Mouse (Mus musculus) forebrain, embryonic 13.5 days (tissue): Measurements from ENCODE around the gene Glce. TPM values are rescaled to one million over a fixed set of nuclear protein-coding genes. Genes with fewer than 3 reads are reported as not detected.

ENCODE experiments used
- ATAC-seq: fragments of 200-750 bp; cut with Nextera tagmentation; 2 replicates; pipeline ENCODE4 v1.8.0; 2017
- H3K27ac ChIP-seq: fragments of 300-500 bp; sonication (generic); 2 replicates; pipeline ENCODE4 v1.5.1; 2015; ENCODE audit warnings: inconsistent platforms, mild to moderate bottlenecking, moderate library complexity
- H3K27me3 ChIP-seq: fragments of 300-500 bp; sonication (generic); 2 replicates; pipeline ENCODE4 v1.6.1; 2015; ENCODE audit warnings: mild to moderate bottlenecking, inconsistent platforms
- H3K36me3 ChIP-seq: fragments of 300-500 bp; sonication (generic); 2 replicates; pipeline ENCODE4 v1.6.1; 2015; ENCODE audit warnings: mild to moderate bottlenecking, inconsistent platforms; ENCODE audit not compliant: poor library complexity, severe bottlenecking
- H3K4me1 ChIP-seq: fragments of 300-500 bp; sonication (generic); 2 replicates; pipeline ENCODE4 v1.6.1; 2015; ENCODE audit warnings: inconsistent platforms
- H3K4me2 ChIP-seq: fragments of 300-500 bp; sonication (generic); 2 replicates; pipeline ENCODE4 v1.6.1; 2015; ENCODE audit warnings: inconsistent platforms, mild to moderate bottlenecking, moderate library complexity
- H3K4me3 ChIP-seq: fragments of 300-500 bp; sonication (generic); 2 replicates; pipeline ENCODE4 v1.5.1; 2015; ENCODE audit warnings: mild to moderate bottlenecking, inconsistent platforms
- H3K9ac ChIP-seq: fragments of 300-500 bp; sonication (generic); 2 replicates; pipeline ENCODE4 v1.6.1; 2015; ENCODE audit warnings: mild to moderate bottlenecking, inconsistent platforms
- H3K9me3 ChIP-seq: fragments of 300-500 bp; sonication (generic); replicated peaks from 2 replicates; pipeline ENCODE4 v1.6.1; 2016; ENCODE audit warnings: inconsistent platforms
- WGBS: fragments of 180-500 bp; shearing (Covaris S2); methylation state at CpG from one replicate; pipeline ENCODE4 v1.1.7; 2015; 5-methylcytosine and 5-hydroxymethylcytosine counted together
- polyA plus RNA-seq: library from polyadenylated mRNA; unstranded; fragments of >200 nt; fragmentation: Nextera tagmentation; extraction: Ambion mirVana; gene quantifications from 2 replicates; pipeline ENCODE4 v1.2.1, GENCODE M21; 2015

The Glce gene
- polyA plus RNA-seq: 12.5 and 14.9 TPM in 2 replicates

GRCm38 (mm10) chr9:62122508-62123215 lies at the start of gene Glce:
Gene Glce, minus strand, starts transcription at chr9:62122655.
- no peaks in the 10 kb centered on the region for H3K36me3 ChIP-seq
- peak within 1 kb of the TSS; percentile 87 for H3K4me2 ChIP-seq
- whole genome bisulfite sequencing: under 1% methylated on average over 51 of the region's 51 CpGs
- H3K4me1 ChIP-seq: peaks cover 20% of the 10 kb centered on the region
- H3K4me3 ChIP-seq: peak within 1 kb of the TSS; percentile 74
- H3K9ac ChIP-seq: peak within 1 kb of the TSS; percentile 91
- no peaks in the 10 kb centered on the region for H3K27me3 ChIP-seq
- H3K9me3 ChIP-seq: no peaks in the 10 kb centered on the region
- peak within 1 kb of the TSS; percentile 94 for H3K27ac ChIP-seq
- peak; percentile 99 for ATAC-seq

GRCm38 (mm10) chr9:62172239-62172638 lies 49.8 kb upstream of the Glce start:
- no peaks in the 10 kb centered on the region for H3K36me3 ChIP-seq
- H3K9ac ChIP-seq: no peak overlapping the region
- no peak for ATAC-seq
- no peaks in the 10 kb centered on the region for H3K4me1 ChIP-seq
- no peak overlapping the region for H3K4me3 ChIP-seq
- H3K27ac ChIP-seq: no peak overlapping the region
- H3K9me3 ChIP-seq: no peaks in the 10 kb centered on the region
- H3K4me2 ChIP-seq: no peak overlapping the region
- 84% methylated on average over 3 of the region's 3 CpGs for WGBS
- no peaks in the 10 kb centered on the region for H3K27me3 ChIP-seq

GRCm38 (mm10) chr9:62170921-62171320 lies 48.5 kb upstream of the Glce start:
- H3K9ac ChIP-seq: no peak overlapping the region
- ATAC-seq: no peak
- no peaks in the 10 kb centered on the region for H3K36me3 ChIP-seq
- no peak overlapping the region for H3K27ac ChIP-seq
- H3K27me3 ChIP-seq: no peaks in the 10 kb centered on the region
- peaks cover 8% of the 10 kb centered on the region for H3K4me1 ChIP-seq
- no peak overlapping the region for H3K4me2 ChIP-seq
- H3K4me3 ChIP-seq: no peak overlapping the region
- no peaks in the 10 kb centered on the region for H3K9me3 ChIP-seq
- 97% methylated on average over 2 of the region's 2 CpGs for WGBS

GRCm38 (mm10) chr9:62166621-62167020 lies 44.2 kb upstream of the Glce start:
- H3K27me3 ChIP-seq: no peaks in the 10 kb centered on the region
- H3K27ac ChIP-seq: no peak overlapping the region
- no peak overlapping the region for H3K4me2 ChIP-seq
- peaks cover 14% of the 10 kb centered on the region for H3K4me1 ChIP-seq
- WGBS: 49% methylated on average over 5 of the region's 5 CpGs
- no peak overlapping the region for H3K9ac ChIP-seq
- no peak for ATAC-seq
- no peaks in the 10 kb centered on the region for H3K9me3 ChIP-seq
- H3K4me3 ChIP-seq: no peak overlapping the region
- H3K36me3 ChIP-seq: no peaks in the 10 kb centered on the region

- Histone ChIP-seq H3K36me3 (no peaks in the 10 kb centered on the region), H3K9ac (no peak overlapping the region), H3K27ac (no peak overlapping the region), H3K4me1 (peaks cover 14% of the 10 kb centered on the region), H3K27me3 (no peaks in the 10 kb centered on the region), H3K4me3 (no peak overlapping the region), H3K9me3 (no peaks in the 10 kb centered on the region), H3K4me2 (no peak overlapping the region)
- ATAC-seq: no peak
- 13% methylated on average over 4 of the region's 4 CpGs for whole genome bisulfite sequencing
Observed at GRCm38 (mm10) chr9:62166186-62166585, 43.7 kb upstream of the Glce start.

GRCm38 (mm10) chr9:62162889-62163291 lies 40.4 kb upstream of the Glce start:
- Histone ChIP-seq H3K4me1 (peaks cover 14% of the 10 kb centered on the region), H3K36me3 (no peaks in the 10 kb centered on the region), H3K9me3 (no peaks in the 10 kb centered on the region), H3K27me3 (no peaks in the 10 kb centered on the region), H3K9ac (no peak overlapping the region), H3K27ac (no peak overlapping the region), H3K4me3 (no peak overlapping the region), H3K4me2 (no peak overlapping the region)
- no peak for ATAC-seq
- 27% methylated on average over 4 of the region's 4 CpGs for WGBS

- no peak overlapping the region for H3K4me2 ChIP-seq
- no peaks in the 10 kb centered on the region for H3K9me3 ChIP-seq
- no peaks in the 10 kb centered on the region for H3K27me3 ChIP-seq
- no peak overlapping the region for H3K27ac ChIP-seq
- H3K9ac ChIP-seq: no peak overlapping the region
- H3K36me3 ChIP-seq: no peaks in the 10 kb centered on the region
- no peak for ATAC-seq
- 78% methylated on average over 6 of the region's 6 CpGs for WGBS
- H3K4me3 ChIP-seq: no peak overlapping the region
- peaks cover 6% of the 10 kb centered on the region; the same call in 1 of the 2 replicates for H3K4me1 ChIP-seq
Observed at GRCm38 (mm10) chr9:62160788-62161187, 38.3 kb upstream of the Glce start.

GRCm38 (mm10) chr9:62158746-62159145 lies 36.3 kb upstream of the Glce start:
- 88% methylated on average over 4 of the region's 4 CpGs for WGBS
- Histone ChIP-seq H3K27ac (no peak overlapping the region), H3K9me3 (no peaks in the 10 kb centered on the region), H3K9ac (no peak overlapping the region), H3K27me3 (no peaks in the 10 kb centered on the region), H3K4me1 (peaks cover 6% of the 10 kb centered on the region; the same call in 1 of the 2 replicates), H3K36me3 (no peaks in the 10 kb centered on the region), H3K4me2 (no peak overlapping the region), H3K4me3 (no peak overlapping the region)
- ATAC-seq: no peak

GRCm38 (mm10) chr9:62155821-62156220 lies 33.4 kb upstream of the Glce start:
- H3K4me3 ChIP-seq: no peak overlapping the region
- no peak overlapping the region for H3K27ac ChIP-seq
- H3K9me3 ChIP-seq: no peaks in the 10 kb centered on the region
- ATAC-seq: no peak
- H3K4me2 ChIP-seq: no peak overlapping the region
- 58% methylated on average over 4 of the region's 4 CpGs for WGBS
- H3K9ac ChIP-seq: no peak overlapping the region
- H3K27me3 ChIP-seq: no peaks in the 10 kb centered on the region
- H3K36me3 ChIP-seq: no peaks in the 10 kb centered on the region
- no peaks in the 10 kb centered on the region for H3K4me1 ChIP-seq

- no peaks in the 10 kb centered on the region for H3K9me3 ChIP-seq
- H3K4me3 ChIP-seq: no peak overlapping the region
- H3K27me3 ChIP-seq: no peaks in the 10 kb centered on the region
- H3K27ac ChIP-seq: no peak overlapping the region
- H3K4me1 ChIP-seq: no peaks in the 10 kb centered on the region
- 88% methylated on average over 6 of the region's 6 CpGs for WGBS
- ATAC-seq: no peak
- no peak overlapping the region for H3K4me2 ChIP-seq
- no peak overlapping the region for H3K9ac ChIP-seq
- H3K36me3 ChIP-seq: no peaks in the 10 kb centered on the region
Observed at GRCm38 (mm10) chr9:62155400-62155799, 32.9 kb upstream of the Glce start.

GRCm38 (mm10) chr9:62154956-62155355 lies 32.5 kb upstream of the Glce start:
- no peaks in the 10 kb centered on the region for H3K9me3 ChIP-seq
- H3K9ac ChIP-seq: no peak overlapping the region
- H3K36me3 ChIP-seq: no peaks in the 10 kb centered on the region
- H3K4me3 ChIP-seq: no peak overlapping the region
- H3K27me3 ChIP-seq: no peaks in the 10 kb centered on the region
- H3K27ac ChIP-seq: no peak overlapping the region
- H3K4me2 ChIP-seq: no peak overlapping the region
- 80% methylated on average over 7 of the region's 7 CpGs for WGBS
- ATAC-seq: no peak
- H3K4me1 ChIP-seq: no peaks in the 10 kb centered on the region

- Histone ChIP-seq H3K9ac (no peak overlapping the region), H3K27me3 (no peaks in the 10 kb centered on the region), H3K4me2 (no peak overlapping the region), H3K4me3 (no peak overlapping the region), H3K27ac (no peak overlapping the region), H3K36me3 (no peaks in the 10 kb centered on the region), H3K9me3 (no peaks in the 10 kb centered on the region), H3K4me1 (no peaks in the 10 kb centered on the region)
- no peak for ATAC-seq
- 69% methylated on average over 3 of the region's 3 CpGs for WGBS
Observed at GRCm38 (mm10) chr9:62154551-62154950, 32.1 kb upstream of the Glce start.

GRCm38 (mm10) chr9:62153263-62153662 lies 30.8 kb upstream of the Glce start:
- no peaks in the 10 kb centered on the region for H3K9me3 ChIP-seq
- no peak overlapping the region for H3K9ac ChIP-seq
- no peaks in the 10 kb centered on the region for H3K36me3 ChIP-seq
- H3K27me3 ChIP-seq: no peaks in the 10 kb centered on the region
- ATAC-seq: no peak
- no peak overlapping the region for H3K4me2 ChIP-seq
- H3K4me3 ChIP-seq: no peak overlapping the region
- no peaks in the 10 kb centered on the region for H3K4me1 ChIP-seq
- WGBS: 87% methylated on average over 7 of the region's 7 CpGs
- H3K27ac ChIP-seq: no peak overlapping the region
